Mouse (Mus musculus) E14TG2a.4 (cell line): ENCODE measurements around the gene Trim2.

Experiments used
- CTCF ChIP-seq: conservative IDR thresholded peaks from 2 replicates; pipeline ENCODE4 v1.5.1; 2014; ENCODE audit warnings: low read length
- POU5F1 ChIP-seq: IDR thresholded peaks from 2 replicates; pipeline ENCODE4 v1.6.1; 2014; ENCODE audit warnings: low read length, borderline replicate concordance

DNA sequence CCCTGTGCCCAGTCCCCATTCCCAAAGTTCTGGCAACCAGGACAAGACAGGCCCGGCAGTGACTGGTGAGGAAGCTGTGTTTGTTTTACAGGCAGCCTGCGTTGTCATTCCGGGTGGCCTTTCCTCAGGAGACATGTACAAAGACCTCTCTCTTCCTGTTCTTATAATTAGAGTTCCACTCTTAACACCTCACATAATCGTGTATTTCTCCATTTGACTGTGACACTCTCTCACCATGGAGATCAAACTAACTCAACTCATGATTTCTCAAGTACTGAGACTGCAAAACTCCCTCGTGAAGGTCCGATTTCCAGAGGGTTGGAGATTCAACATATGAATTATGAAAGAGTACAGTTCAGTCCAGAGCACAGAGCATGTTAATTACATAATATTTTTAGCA lies 170.7 kb downstream of the Trim2 start:
- TF ChIP-seq CTCF (no peak), POU5F1 (no peak)
